Mouse (Mus musculus): ENCODE results near the gene Chpf2. TPM values are rescaled to one million over a fixed set of nuclear protein-coding genes. Genes with fewer than 3 reads are reported as not detected.

Gene Chpf2
- total RNA-seq, 2 experiments from 2014 or later: 10.8 to 11.6 TPM

GRCm38 (mm10) chr5:24601911-24602750, 15.6 kb downstream of the Chpf2 start:
- intact Hi-C loops (cut with DNase I): loop anchor here (5.0 kb wide), 1 partner anchor 150 kb away; the partner anchor contains the start of gene Agap3
- peak; percentile 72 to 86 for DNase-seq

- peak; percentile 89 to 91 for DNase-seq
- intact Hi-C loops (cut with DNase I): loop anchor here (5.0 kb wide), 1 partner anchor 151 kb away; the partner anchor contains the start of gene Agap3
These were observed 16.3 kb downstream of the Chpf2 start for GRCm38 (mm10) chr5:24602751-24603343.

- peak in 1 of 2 experiments; percentile 22 for DNase-seq
- intact Hi-C loops (cut with DNase I): loop anchor here (5.0 kb wide), 1 partner anchor 151 kb away; the partner anchor contains the start of gene Agap3
These were observed 17.0 kb downstream of the Chpf2 start for GRCm38 (mm10) chr5:24603431-24604010.

- no peak for DNase-seq
- intact Hi-C loops (cut with DNase I): loop anchor here (5.0 kb wide), 1 partner anchor 152 kb away; the partner anchor contains the start of gene Agap3
These were observed 17.6 kb downstream of the Chpf2 start for GRCm38 (mm10) chr5:24604080-24604655.

GRCm38 (mm10) chr5:24604656-24605100, 18.1 kb downstream of the Chpf2 start:
- peak; percentile 88 to 93 for DNase-seq
- intact Hi-C loops (cut with DNase I): loop anchor here (5.0 kb wide), 1 partner anchor 152 kb away; the partner anchor contains the start of gene Agap3

- DNase-seq: no peak
- intact Hi-C loops (cut with DNase I): no loop called here
These were observed 18.9 kb downstream of the Chpf2 start for GRCm38 (mm10) chr5:24605321-24605979.

GRCm38 (mm10) chr5:24605980-24606665, 19.6 kb downstream of the Chpf2 start:
- DNase-seq: no peak
- intact Hi-C loops (cut with DNase I): no loop called here

GRCm38 (mm10) chr5:24609388-24609787, 22.8 kb downstream of the Chpf2 start:
- no peak for DNase-seq
- intact Hi-C loops (cut with DNase I): loop anchor here (2.0 kb wide), 1 partner anchor 43 kb away; no protein-coding TSS in a partner anchor

- intact Hi-C loops (cut with DNase I): no loop called here
- peak in 1 of 2 experiments; percentile 24 for DNase-seq
These were observed 25.1 kb downstream of the Chpf2 start for GRCm38 (mm10) chr5:24611366-24612301.

GRCm38 (mm10) chr5:24612302-24612649, 25.7 kb downstream of the Chpf2 start:
- intact Hi-C loops (cut with DNase I): no loop called here

GRCm38 (mm10) chr5:24615097-24615496, 28.6 kb downstream of the Chpf2 start:
- intact Hi-C loops (cut with DNase I): no loop called here
- DNase-seq: no peak

More at GRCm38 (mm10) chr5:24612302-24612649, 25.7 kb downstream of the Chpf2 start:
- no peak for DNase-seq

- intact Hi-C loops (cut with DNase I): no loop called here
These were observed 32.4 kb downstream of the Chpf2 start for GRCm38 (mm10) chr5:24618921-24619320.

GRCm38 (mm10) chr5:24620116-24620515, 33.6 kb downstream of the Chpf2 start:
- intact Hi-C loops (cut with DNase I): no loop called here
- DNase-seq: no peak

More at GRCm38 (mm10) chr5:24618921-24619320, 32.4 kb downstream of the Chpf2 start:
- no peak for DNase-seq

- intact Hi-C loops (cut with DNase I): no loop called here
- no peak for DNase-seq
These were observed 34.1 kb downstream of the Chpf2 start for GRCm38 (mm10) chr5:24620626-24621025.

- intact Hi-C loops (cut with DNase I): no loop called here
- DNase-seq: no peak
These were observed 36.0 kb downstream of the Chpf2 start for GRCm38 (mm10) chr5:24622386-24623040.

- no peak for DNase-seq
- intact Hi-C loops (cut with DNase I): no loop called here
These were observed 36.8 kb downstream of the Chpf2 start for GRCm38 (mm10) chr5:24623041-24623985.
